Mouse (Mus musculus) layer of hippocampus, postnatal 36 days (tissue): ENCODE results near the gene Ift74. TPM values are rescaled to one million over a fixed set of nuclear protein-coding genes. Genes with fewer than 3 reads are reported as not detected.
A peak's percentile ranks its signal among the peaks of the same experiment; 100 is the strongest.
"Not testable (repeated sequence)": the region's sequence is repeated elsewhere in the genome, so short reads cannot be mapped to it uniquely, and the experiment has no call there.

ENCODE experiments used
- DNase-seq, 2 experiments: peaks; one replicate each; pipeline ENCODE4 v3.0.0; 2022
- total RNA-seq, 2 experiments: library from RNA; stranded (reverse); gene quantifications; 2 replicates each; pipeline ENCODE4 v1.2.3; 2021

The Ift74 gene
- total RNA-seq = 10 to 100 TPM; 26.8 to 30.0 TPM

- DNase-seq = peak; percentile 91 to 93
These were observed at the start of gene Ift74 for GRCm38 (mm10) chr4:94613972-94614626. Ift74 (plus strand) TSS chr4:94614491.

- DNase-seq = no peak
These were observed 41.6 kb upstream of the Ift74 start for GRCm38 (mm10) chr4:94572677-94573076.

GRCm38 (mm10) chr4:94591765-94592381 is 22.4 kb upstream of the Ift74 start:
- no peak for DNase-seq

GRCm38 (mm10) chr4:94592709-94593108 is 21.6 kb upstream of the Ift74 start:
- no peak for DNase-seq

GRCm38 (mm10) chr4:94601395-94601794 is 12.9 kb upstream of the Ift74 start:
- DNase-seq = no peak

GRCm38 (mm10) chr4:94602496-94603030 is 11.7 kb upstream of the Ift74 start:
- no peak for DNase-seq

- peak; percentile 94 to 95 for DNase-seq
These were observed 11.2 kb upstream of the Ift74 start, which contains the start of gene Plaa for GRCm38 (mm10) chr4:94603031-94603629. Plaa (minus strand) TSS chr4:94603244.

GRCm38 (mm10) chr4:94604452-94605019 is 9.8 kb upstream of the Ift74 start:
- DNase-seq = no peak

GRCm38 (mm10) chr4:94605591-94605990 is 8.7 kb upstream of the Ift74 start:
- DNase-seq = no peak

- DNase-seq = no peak
These were observed 4.0 kb upstream of the Ift74 start for GRCm38 (mm10) chr4:94610339-94610738.

- no peak for DNase-seq
These were observed 326 bp downstream of the Ift74 start for GRCm38 (mm10) chr4:94614627-94615006.

- no peak for DNase-seq
These were observed 5.8 kb downstream of the Ift74 start for GRCm38 (mm10) chr4:94620077-94620476.

GRCm38 (mm10) chr4:94643141-94643540 is 28.9 kb downstream of the Ift74 start:
- DNase-seq = no peak

GRCm38 (mm10) chr4:94649920-94650319 is 35.6 kb downstream of the Ift74 start, which contains the start of gene Lrrc19:
Lrrc19 (minus strand) TSS chr4:94650144.
- DNase-seq = no peak

GRCm38 (mm10) chr4:94650426-94651175 is 36.3 kb downstream of the Ift74 start:
- not testable (repeated sequence) for DNase-seq

GRCm38 (mm10) chr4:94669718-94670117 is 55.4 kb downstream of the Ift74 start:
- DNase-seq = no peak

GRCm38 (mm10) chr4:94680662-94681061 is 66.4 kb downstream of the Ift74 start:
- no peak for DNase-seq

GRCm38 (mm10) chr4:94681181-94681580 is 66.9 kb downstream of the Ift74 start:
- DNase-seq = no peak

GRCm38 (mm10) chr4:94682029-94682428 is 67.7 kb downstream of the Ift74 start:
- DNase-seq = no peak

GRCm38 (mm10) chr4:94683305-94683704 is 69.0 kb downstream of the Ift74 start:
- no peak for DNase-seq

GRCm38 (mm10) chr4:94689804-94690203 is 75.5 kb downstream of the Ift74 start:
- not testable (repeated sequence) for DNase-seq

- no peak for DNase-seq
These were observed 76.8 kb downstream of the Ift74 start for GRCm38 (mm10) chr4:94691078-94691477.
